Mouse (Mus musculus) layer of hippocampus, postnatal 10 days (tissue): ENCODE results near the gene Apoc1. TPM values are rescaled to one million over a fixed set of nuclear protein-coding genes. Genes with fewer than 3 reads are reported as not detected.
"Not testable (repeated sequence)": the region's sequence is repeated elsewhere in the genome, so short reads cannot be mapped to it uniquely, and the experiment has no call there.

Source experiments
- DNase-seq, 2 experiments: peaks; one replicate each; pipeline ENCODE4 v3.0.0; 2021; ENCODE audit warnings: low spot score in 2 of 2
- total RNA-seq, 2 experiments: library from RNA; stranded (reverse); gene quantifications; 2 replicates each; pipeline ENCODE4 v1.2.3; 2021

Gene Apoc1
- total RNA-seq, 2 experiments from 2014 or later, result 4.3 to 6.5 TPM

DNA sequence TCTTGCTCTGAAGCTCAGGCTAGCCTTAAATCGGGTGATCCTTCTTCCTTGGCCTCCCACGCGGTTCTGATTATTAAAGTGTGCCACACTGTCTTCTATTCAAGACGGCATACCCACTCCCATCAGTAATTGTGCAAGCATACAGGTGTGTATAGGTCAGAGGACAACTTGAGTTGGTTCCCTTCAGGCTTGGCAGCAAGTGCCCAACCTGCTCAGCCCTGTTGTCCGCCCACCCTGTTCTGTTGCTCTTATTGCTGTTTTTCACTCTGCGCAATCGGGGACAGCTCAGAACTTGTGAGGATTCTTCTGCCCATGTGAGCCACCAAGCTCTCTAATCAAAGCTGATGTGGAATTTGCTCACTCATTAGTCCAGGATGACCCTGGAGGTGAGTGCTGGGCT, 12.8 kb upstream of the Apoc1 start:
- no peak for DNase-seq

- DNase-seq, result no peak
Observed at GRCm38 (mm10) chr7:19704475-19704874, 12.0 kb upstream of the Apoc1 start.

DNA sequence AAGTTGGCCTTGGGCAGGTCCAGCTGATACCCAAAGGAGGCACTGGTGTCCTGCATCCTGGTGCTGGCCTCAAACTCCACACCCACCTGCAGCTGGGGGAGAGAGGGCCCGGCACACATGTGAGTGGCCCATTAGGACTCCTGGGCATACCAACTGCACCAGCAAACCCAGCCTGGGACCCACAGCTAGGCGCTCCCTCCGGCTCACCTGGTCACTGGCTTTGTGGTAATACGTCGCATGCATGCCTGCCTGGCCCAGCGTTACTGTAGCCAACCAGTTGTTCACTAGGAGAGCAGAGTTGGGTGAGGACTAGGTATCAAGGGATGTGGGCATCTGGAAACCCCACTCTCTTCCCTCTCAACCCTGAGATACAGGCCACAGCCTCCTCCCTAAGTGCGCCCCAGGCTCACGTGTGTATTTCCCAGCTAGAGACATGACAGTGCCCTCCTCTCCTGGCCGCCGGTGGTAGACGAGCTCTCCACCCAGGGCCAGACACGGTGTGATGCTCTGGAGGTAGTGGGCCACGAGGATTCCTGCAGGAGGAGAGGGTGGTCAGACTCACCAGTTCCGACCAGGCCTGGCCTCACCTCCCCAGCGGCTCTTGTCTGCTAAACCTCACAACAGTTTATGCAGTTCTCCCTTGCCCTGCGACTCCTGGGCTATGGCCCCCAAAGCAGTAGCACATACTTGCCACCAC, 10.5 kb upstream of the Apoc1 start:
- no peak for DNase-seq

GRCm38 (mm10) chr7:19701069-19701761, 8.8 kb upstream of the Apoc1 start:
- peak; percentile 73 to 79 for DNase-seq

DNA sequence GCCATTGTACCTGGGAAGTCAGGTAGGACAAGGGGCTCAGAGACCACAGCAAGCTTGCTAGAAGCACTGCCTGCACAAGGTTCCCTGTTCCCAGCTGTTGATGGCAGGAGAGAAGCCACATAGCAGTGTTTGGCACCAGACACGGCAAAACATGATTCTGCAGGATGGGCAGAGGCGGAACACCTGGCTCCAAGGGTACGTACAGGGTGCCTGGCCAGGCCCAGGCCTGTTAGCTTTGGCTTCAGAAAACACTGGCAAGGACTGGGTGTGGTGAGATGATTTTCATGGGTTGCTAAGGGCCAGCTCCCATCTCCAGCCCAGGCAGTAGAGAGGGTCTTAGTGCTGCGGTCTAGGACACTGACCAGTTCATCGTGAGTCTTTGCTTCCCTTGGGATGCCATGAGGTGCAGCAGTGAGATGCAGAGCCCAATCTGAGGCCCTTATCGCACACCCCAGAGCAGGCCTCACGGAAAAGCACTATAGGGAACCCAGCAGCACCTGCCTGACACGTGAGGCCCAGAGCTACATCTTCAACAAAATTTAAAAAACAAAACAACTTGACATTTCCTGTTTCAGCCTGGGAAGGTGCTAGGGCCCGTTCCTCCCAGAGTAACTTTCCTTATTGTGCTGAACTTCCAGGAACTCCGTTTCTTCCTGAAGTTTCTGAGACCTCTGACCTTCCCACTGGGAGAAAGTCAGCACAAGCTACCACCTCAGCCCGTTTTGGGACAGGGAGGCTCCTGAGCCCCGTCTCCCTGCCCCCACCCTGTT, 8.0 kb upstream of the Apoc1 start:
- DNase-seq, result no peak

DNA sequence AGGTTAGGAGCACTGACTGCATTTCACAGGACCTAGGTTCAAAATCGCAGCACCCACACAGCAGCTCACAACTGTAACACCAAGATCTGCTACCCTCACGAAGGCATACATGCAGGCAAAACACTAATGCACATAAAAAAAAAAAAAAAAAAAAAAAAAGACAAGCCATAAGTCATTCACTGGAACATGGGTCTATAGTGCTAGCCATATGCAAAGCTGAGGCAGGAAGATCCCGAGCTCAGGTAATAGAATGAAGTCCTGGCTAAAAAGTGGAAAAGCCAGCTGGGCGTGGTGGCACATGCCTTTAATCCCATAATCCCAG, 7.3 kb upstream of the Apoc1 start:
- DNase-seq, result no peak

DNA sequence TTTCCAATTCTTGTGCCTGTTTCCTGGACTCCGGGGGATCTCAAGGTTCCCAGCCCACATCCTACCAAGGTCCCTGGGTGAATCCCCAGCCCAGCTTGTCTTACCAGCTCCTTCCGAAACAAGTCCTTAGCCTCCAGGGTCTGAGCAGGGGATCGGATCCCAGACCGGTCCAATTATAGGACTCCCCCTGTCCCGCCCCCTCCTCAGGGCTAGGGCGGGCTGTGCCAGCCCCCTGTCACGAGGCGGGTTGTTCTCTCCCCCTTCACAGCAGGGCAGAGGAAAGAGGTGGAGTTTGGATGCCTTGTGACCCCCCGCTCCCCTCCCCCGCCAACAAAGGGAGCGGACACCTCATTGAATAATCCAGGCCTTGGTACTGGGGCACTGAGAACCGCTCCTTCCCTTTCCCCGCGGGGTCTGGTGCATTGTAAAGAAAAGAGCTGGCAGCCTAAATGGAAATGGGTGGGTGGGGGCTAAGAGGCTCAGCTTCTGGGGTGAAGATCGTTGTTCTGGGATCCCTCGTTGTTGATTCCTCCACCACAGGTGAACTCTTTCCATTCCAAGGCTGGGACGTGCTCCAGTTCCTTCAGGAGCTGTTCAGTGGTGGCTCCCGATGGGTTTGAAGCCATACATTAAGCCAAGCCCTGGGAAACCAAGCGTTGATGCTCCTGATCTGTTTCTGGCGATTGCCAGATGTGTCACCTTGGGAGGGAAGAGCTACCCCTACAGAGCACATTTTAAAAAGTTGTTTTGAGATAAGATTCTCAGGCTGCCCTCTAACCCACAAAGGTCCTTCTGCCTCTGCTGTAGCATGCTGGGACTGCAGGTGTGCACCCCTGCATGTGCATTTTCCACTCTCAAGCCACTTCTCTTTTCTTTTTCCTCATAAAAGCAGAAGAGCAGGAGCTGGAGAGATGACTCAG, 6.7 kb upstream of the Apoc1 start, which contains the start of gene Apoe:
Gene Apoe, minus strand, starts transcription at position 282 of the 920 bp plus-strand sequence.
- peak; percentile 71 to 76 for DNase-seq

- DNase-seq, result no peak
Observed at GRCm38 (mm10) chr7:19697949-19698906, 5.8 kb upstream of the Apoc1 start.

GRCm38 (mm10) chr7:19696336-19696873, 3.9 kb upstream of the Apoc1 start:
- DNase-seq, result no peak

DNA sequence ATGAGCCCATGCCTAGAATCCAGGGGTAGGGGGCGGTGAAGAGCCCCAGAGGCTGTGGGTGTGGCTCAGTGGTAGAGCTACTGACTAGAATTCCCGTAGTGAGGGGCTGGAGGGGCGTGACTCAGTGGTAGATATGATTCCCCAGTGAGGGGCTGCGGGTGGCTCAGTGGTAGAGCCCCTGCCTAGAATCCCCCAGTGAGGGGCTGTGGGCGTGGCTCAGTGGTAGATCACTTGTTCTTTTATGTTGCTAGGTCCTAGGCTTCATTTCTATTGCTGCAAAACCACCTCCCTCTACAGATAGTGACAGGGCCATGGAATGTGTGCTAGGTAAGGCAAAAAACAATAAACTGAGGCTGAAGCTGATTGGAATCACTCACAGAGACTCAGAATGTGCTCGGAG, 3.4 kb upstream of the Apoc1 start:
- no peak for DNase-seq

GRCm38 (mm10) chr7:19695213-19695594, 2.7 kb upstream of the Apoc1 start:
- DNase-seq, result no peak

- peak; percentile 30 to 46 for DNase-seq
Observed at GRCm38 (mm10) chr7:19694336-19695212, 2.1 kb upstream of the Apoc1 start.

DNA sequence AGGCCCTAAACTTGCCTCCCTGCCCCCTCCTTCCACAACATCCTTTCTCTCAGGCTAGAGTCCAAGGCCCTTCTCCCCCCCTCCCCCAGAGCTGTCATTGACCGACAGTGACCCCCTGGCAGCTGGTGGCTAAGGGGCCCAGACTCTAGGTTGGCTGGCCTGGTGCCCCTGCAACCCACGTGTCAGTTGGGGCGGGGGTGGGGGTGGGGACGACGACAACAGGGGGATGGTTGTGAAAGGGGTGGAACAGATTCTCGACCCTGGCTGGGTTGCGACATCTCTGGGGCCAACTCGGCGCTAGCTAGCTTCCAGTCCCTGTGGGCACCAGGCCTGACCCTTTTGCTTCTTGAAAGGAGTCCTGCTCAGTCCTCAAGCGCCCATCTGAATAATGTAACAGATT, 961 bp upstream of the Apoc1 start:
- DNase-seq, result peak; percentile 52 to 72

DNA sequence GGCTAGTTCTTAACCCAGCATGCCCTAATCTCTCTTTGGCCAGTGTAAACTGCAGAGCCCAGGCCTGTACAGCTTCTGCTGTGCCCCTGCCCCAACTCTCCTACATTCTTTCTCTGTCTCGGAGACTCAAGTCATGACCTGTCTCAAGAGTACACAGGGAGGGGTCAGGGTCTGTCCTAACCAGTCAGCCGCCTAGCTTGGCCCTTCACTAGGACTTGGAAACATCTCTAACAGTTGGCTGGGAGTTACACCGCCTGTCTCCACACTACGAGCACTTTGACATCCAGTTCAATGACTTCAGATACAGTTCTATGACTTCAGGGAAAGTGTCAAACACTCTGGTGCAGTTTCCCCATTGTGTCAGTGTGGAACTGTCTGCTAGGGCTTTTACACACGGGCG, 1.0 kb downstream of the Apoc1 start:
- DNase-seq, result no peak

- no peak for DNase-seq
Observed at GRCm38 (mm10) chr7:19690845-19691244, 1.6 kb downstream of the Apoc1 start.

- no peak for DNase-seq
Observed at GRCm38 (mm10) chr7:19688611-19689010, 3.8 kb downstream of the Apoc1 start.

DNA sequence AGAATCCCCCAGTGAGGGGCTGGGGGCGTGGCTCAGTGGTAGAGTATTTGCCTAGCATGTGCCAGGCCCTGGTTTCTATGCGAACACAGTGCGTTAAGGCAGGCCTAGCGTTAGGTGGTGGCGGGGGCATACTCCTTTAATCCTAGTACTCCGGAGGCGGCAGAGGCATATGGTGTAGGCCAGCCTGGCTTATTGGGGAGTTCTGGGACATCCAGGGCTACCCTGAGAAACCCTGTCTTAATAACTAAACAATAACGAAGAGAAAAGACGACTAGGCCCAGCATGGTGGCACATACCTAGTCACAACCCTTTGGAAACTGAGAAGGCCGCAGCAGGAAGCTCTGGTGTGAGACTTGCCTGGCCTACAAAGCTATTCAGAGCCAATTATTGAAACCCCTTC, 4.4 kb downstream of the Apoc1 start:
- DNase-seq, result no peak

- not testable (repeated sequence) for DNase-seq
Observed at GRCm38 (mm10) chr7:19686927-19687583, 5.4 kb downstream of the Apoc1 start.
